Mouse (Mus musculus) midbrain, embryonic 13.5 days (tissue): Measurements from ENCODE around the gene St6galnac3. TPM values are rescaled to one million over a fixed set of nuclear protein-coding genes. Genes with fewer than 3 reads are reported as not detected.

Source experiments
- ATAC-seq: fragments of 200-750 bp; cut with Nextera tagmentation; 2 replicates; pipeline ENCODE4 v1.8.0; 2017; ENCODE audit warnings: mild to moderate bottlenecking, moderate TSS enrichment, moderate library complexity
- H3K27ac ChIP-seq: fragments of 300-500 bp; sonication (generic); 2 replicates; pipeline ENCODE4 v1.5.1; 2015; ENCODE audit warnings: inconsistent platforms, mild to moderate bottlenecking, moderate library complexity
- H3K27me3 ChIP-seq: fragments of 300-500 bp; sonication (generic); 2 replicates; pipeline ENCODE4 v1.6.1; 2015; ENCODE audit warnings: mild to moderate bottlenecking, inconsistent platforms
- H3K36me3 ChIP-seq: fragments of 300-500 bp; sonication (generic); 2 replicates; pipeline ENCODE4 v1.6.1; 2015; ENCODE audit warnings: mild to moderate bottlenecking, inconsistent platforms
- H3K4me1 ChIP-seq: fragments of 300-500 bp; sonication (generic); replicated peaks from 2 replicates; pipeline ENCODE4 v1.6.1; 2015; ENCODE audit warnings: inconsistent platforms
- H3K4me2 ChIP-seq: fragments of 300-500 bp; sonication (generic); replicated peaks from 2 replicates; pipeline ENCODE4 v1.6.1; 2015; ENCODE audit warnings: moderate library complexity, mild to moderate bottlenecking, inconsistent platforms
- H3K4me3 ChIP-seq: fragments of 300-500 bp; sonication (generic); replicated peaks from 2 replicates; pipeline ENCODE4 v1.5.1; 2015; ENCODE audit warnings: mild to moderate bottlenecking, inconsistent platforms
- H3K9ac ChIP-seq: fragments of 300-500 bp; sonication (generic); replicated peaks from 2 replicates; pipeline ENCODE4 v1.6.1; 2015; ENCODE audit warnings: mild to moderate bottlenecking, inconsistent platforms
- H3K9me3 ChIP-seq: fragments of 300-500 bp; sonication (generic); 2 replicates; pipeline ENCODE4 v1.6.1; 2016; ENCODE audit warnings: mild to moderate bottlenecking, inconsistent platforms
- WGBS: fragments of 180-500 bp; shearing (Covaris S2); methylation state at CpG from one replicate; pipeline ENCODE4 v1.1.7; 2015; 5-methylcytosine and 5-hydroxymethylcytosine counted together
- polyA plus RNA-seq: library from polyadenylated mRNA; unstranded; fragments of >200 nt; fragmentation: Nextera tagmentation; extraction: Ambion mirVana; gene quantifications from 2 replicates; pipeline ENCODE4 v1.2.1, GENCODE M21; 2015

Gene St6galnac3
- polyA plus RNA-seq, 1 experiment from 2014 or later = 26.7 TPM

DNA sequence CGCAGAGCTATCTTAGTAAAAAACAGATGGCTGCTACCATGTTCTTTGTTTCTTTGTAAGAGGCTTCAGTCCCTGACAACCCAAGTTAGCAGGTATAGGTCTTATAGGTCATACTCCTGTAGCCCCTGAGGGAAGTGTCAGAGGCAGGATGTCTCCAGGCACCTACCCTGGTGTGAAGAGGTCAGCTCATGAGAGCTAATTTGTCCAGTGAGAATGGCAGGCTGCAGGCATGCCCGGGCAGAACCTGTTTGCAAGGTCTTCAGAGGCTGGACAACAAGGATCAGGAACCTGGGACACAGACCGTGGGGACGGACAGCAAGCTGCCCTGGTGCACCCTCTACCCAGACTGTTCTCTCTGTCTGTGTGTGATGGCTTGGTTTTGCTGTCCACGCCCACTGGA lies 482.4 kb downstream of the St6galnac3 start:
- no peak for ATAC-seq
- Histone ChIP-seq H3K9me3 (no peaks in the 10 kb centered on the region), H3K4me1 (peaks cover 13% of the 10 kb centered on the region; the same call in 1 of the 2 replicates), H3K4me2 (no peak overlapping the region), H3K36me3 (no peaks in the 10 kb centered on the region), H3K4me3 (no peak overlapping the region), H3K27me3 (no peaks in the 10 kb centered on the region), H3K27ac (no peak overlapping the region), H3K9ac (no peak overlapping the region)
- 75% methylated on average over 5 of the region's 5 CpGs for WGBS

DNA sequence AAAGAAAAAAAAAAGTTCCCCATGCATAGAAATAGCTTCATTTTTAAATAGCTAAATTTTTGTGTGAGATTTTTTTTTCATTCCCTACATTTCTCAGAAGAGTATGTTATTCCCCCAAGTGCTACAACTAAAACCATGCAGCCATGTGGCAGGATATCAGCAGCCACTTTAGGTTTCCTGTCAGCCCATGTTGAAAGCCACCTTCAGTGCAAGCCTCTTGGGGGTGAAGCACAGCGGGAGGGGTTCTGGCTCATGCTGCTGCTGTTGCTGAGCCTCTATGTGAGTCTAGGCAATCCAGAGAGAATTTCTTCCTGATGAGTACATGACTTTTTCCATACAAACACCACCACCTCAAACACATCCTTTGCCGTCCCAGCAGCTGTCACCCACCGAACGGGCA lies 483.8 kb downstream of the St6galnac3 start:
- Histone ChIP-seq H3K9me3 (no peaks in the 10 kb centered on the region), H3K27ac (no peak overlapping the region), H3K4me3 (no peak overlapping the region), H3K36me3 (no peaks in the 10 kb centered on the region), H3K9ac (no peak overlapping the region), H3K4me2 (no peak overlapping the region), H3K4me1 (peaks cover 13% of the 10 kb centered on the region; the same call in 1 of the 2 replicates), H3K27me3 (no peaks in the 10 kb centered on the region)
- ATAC-seq = no peak
- WGBS = 88% methylated on average over 4 of the region's 4 CpGs

DNA sequence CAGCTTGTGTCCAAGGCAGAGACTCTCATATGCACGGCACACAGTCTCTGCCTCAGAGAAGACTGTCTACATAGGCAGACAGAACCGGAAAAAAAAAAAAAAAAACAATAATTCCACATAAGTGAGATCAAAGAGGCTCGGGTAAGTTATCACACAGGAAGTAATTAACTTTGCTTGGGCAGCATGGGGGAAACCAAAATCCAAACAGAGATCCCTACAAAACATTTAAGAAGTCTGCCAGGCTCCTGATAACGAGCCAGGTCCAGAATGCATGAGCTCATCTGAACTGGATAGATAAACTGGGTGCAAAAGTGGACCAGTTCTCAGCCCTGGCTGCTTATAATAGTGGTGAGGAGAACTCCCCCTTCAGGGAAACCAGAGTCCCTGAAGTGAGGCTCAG lies 484.6 kb downstream of the St6galnac3 start:
- H3K27me3 ChIP-seq = no peaks in the 10 kb centered on the region
- ATAC-seq = no peak
- H3K9ac ChIP-seq = no peak overlapping the region
- 54% methylated on average over 4 of the region's 4 CpGs for WGBS
- H3K4me1 ChIP-seq = peaks cover 13% of the 10 kb centered on the region; the same call in 1 of the 2 replicates
- H3K9me3 ChIP-seq = no peaks in the 10 kb centered on the region
- no peak overlapping the region for H3K4me2 ChIP-seq
- no peaks in the 10 kb centered on the region for H3K36me3 ChIP-seq
- no peak overlapping the region for H3K4me3 ChIP-seq
- H3K27ac ChIP-seq = no peak overlapping the region

DNA sequence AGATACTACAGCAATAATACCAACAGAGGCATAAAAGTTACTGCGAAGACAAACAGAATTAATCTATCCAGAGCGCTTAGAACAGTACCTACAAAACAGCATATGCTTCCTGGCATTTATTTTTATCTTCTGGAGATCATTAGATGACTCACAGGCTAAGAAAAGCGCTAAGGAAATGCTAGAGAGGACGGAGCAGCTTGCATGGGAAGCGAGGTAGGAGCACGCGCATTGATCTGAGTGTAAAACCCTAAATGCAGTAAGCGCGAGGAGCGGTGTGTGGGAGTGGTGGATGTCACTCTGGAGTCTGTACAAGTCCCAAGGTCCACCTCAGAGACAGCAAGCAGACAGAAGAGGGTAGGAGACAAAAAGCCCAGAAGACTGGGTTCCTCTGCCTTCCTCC lies 486.6 kb downstream of the St6galnac3 start:
- Histone ChIP-seq H3K27ac (no peak overlapping the region), H3K9me3 (no peaks in the 10 kb centered on the region), H3K9ac (no peak overlapping the region), H3K4me2 (no peak overlapping the region), H3K4me3 (no peak overlapping the region), H3K27me3 (no peaks in the 10 kb centered on the region), H3K36me3 (no peaks in the 10 kb centered on the region), H3K4me1 (peaks cover 13% of the 10 kb centered on the region; the same call in 1 of the 2 replicates)
- WGBS = 96% methylated on average over 10 of the region's 10 CpGs
- no peak for ATAC-seq

DNA sequence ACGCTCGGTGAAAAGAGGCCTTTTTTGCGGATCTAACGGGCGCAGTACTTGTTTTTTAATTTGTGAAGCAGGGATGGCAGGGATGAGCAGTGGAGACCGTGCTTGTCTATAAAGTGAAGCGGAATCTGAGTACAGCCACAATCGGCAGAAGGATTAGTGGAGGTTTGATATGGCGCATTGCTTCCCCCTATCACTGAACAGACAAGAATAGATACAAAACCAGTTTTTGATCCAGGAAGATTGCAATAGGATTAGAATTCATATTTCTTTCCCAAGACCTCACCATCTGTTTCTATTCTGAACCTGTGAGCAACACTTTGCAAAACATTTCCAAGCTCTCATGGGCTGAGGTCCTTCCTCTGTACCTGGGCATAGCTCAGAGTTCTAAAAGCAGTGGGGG lies 488.7 kb downstream of the St6galnac3 start:
- Histone ChIP-seq H3K27me3 (no peaks in the 10 kb centered on the region), H3K4me2 (no peak overlapping the region), H3K4me1 (peaks cover 11% of the 10 kb centered on the region; the same call in 1 of the 2 replicates), H3K4me3 (no peak overlapping the region), H3K9ac (no peak overlapping the region), H3K36me3 (no peaks in the 10 kb centered on the region), H3K27ac (no peak overlapping the region), H3K9me3 (no peaks in the 10 kb centered on the region)
- 88% methylated on average over 9 of the region's 9 CpGs for WGBS
- no peak for ATAC-seq

DNA sequence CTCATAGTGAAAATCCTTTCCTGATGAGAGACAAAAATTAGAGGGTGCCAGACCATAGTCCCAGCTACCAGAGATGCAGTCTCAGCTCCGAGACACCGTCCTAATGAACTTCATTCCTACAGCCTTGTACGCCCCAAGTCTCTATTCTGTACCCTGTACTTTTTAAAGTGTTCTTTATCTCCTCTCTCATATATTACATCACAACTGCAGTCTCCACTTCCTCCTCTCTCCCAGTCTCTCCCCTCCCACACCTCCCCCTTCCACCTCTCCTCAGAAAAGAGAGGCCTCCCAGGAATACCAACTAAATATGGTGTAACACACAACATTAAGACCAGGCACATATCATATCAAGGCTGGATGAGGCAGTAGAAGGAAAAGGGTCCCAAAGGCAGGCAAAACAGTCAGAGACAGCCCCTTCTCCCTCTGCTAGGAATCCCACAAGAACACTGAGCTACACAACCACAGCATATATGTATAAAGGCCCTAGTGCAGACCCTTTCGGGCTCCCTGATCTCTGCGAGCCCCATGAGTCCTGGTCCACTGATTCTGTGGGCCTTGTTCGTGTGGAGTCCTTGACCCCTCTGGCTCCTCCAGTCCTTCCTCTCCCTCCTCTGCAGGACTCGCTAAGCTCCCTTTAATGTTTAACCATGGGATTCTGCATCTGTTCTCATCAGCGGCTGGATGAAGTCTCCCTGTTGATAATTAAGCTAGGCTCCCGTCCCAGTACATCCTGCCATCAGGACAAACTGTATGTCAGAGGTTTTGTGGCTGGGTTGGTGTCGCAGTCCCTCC lies 502.2 kb downstream of the St6galnac3 start:
- no peak overlapping the region for H3K4me3 ChIP-seq
- H3K9me3 ChIP-seq = no peaks in the 10 kb centered on the region
- no peak overlapping the region for H3K9ac ChIP-seq
- H3K27me3 ChIP-seq = no peaks in the 10 kb centered on the region
- H3K4me1 ChIP-seq = no peaks in the 10 kb centered on the region
- H3K4me2 ChIP-seq = no peak overlapping the region
- no peaks in the 10 kb centered on the region for H3K36me3 ChIP-seq
- no peak for ATAC-seq
- 87% methylated on average over 10 of the region's 10 CpGs for WGBS
- H3K27ac ChIP-seq = no peak overlapping the region

DNA sequence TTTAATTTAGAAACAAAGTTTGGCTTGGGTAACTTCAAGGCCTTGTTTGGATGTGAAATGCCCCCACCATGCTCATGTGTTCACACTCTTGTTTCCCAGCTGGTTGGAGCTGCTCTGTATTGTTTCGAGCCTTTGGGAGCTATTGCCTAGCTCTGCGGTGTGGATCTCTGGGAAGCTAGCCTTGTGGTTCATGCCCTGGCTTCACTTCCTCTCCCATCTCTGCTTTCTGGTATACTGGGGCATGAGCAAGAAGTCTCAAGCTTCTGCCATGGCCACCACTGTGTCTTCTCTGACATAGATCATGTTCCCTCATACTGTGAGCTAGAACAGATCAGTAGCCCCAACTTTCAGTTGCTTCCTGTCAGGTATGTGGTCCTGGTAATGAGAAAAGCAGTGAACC lies 505.6 kb downstream of the St6galnac3 start:
- no peak for ATAC-seq
- Histone ChIP-seq H3K27ac (no peak overlapping the region), H3K36me3 (no peaks in the 10 kb centered on the region), H3K4me3 (no peak overlapping the region), H3K27me3 (no peaks in the 10 kb centered on the region), H3K9ac (no peak overlapping the region), H3K4me1 (no peaks in the 10 kb centered on the region), H3K9me3 (no peaks in the 10 kb centered on the region), H3K4me2 (no peak overlapping the region)
- WGBS = 97% methylated on average over 2 of the region's 2 CpGs

DNA sequence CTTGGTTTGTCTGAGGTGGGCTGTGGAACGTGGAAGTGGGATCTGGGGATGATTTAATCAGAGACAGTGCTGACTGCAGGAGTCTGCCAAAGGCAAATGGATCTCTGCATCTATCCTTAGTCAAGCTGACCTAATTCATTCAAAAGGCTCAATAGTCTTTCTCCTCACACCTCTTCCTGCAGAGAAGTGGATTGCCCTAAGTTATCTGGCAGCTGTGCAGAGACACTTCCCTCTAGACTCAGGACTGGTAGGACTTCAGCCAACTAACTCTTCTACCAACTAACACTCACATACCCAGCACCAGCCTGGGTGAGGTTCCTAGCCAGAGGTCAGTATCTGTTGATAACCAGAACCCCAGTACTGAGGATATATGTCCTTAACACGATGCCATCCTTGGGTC lies 516.8 kb downstream of the St6galnac3 start:
- no peak overlapping the region for H3K4me3 ChIP-seq
- H3K4me2 ChIP-seq = no peak overlapping the region
- H3K27me3 ChIP-seq = no peaks in the 10 kb centered on the region
- 0 out of 2 replicates have a peak, but pooled peaks cover 10% of the 10 kb centered on the region for H3K4me1 ChIP-seq
- ATAC-seq = no peak
- no peaks in the 10 kb centered on the region for H3K9me3 ChIP-seq
- no peak overlapping the region for H3K9ac ChIP-seq
- WGBS = 77% methylated on average over 2 of the region's 2 CpGs
- H3K36me3 ChIP-seq = no peaks in the 10 kb centered on the region
- no peak overlapping the region for H3K27ac ChIP-seq

DNA sequence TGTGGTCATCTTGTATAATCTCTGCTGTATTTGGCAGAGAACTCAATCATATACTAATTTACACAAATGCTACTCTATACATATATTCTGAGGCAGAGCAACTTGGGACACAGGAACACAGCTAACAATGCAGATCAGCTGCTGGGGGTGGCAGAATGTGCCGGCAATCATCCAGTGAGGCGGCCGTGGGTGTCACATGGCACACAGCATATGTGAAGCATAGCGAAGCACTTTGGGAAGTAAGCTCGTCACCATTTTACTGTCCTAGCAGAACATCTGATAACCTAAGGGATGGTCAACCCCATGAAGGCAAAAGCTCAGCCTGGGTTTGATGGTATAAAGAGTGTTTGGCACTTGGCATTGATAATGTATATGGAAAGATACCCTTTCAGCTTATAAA lies 520.9 kb downstream of the St6galnac3 start:
- Histone ChIP-seq H3K4me1 (peaks cover 15% of the 10 kb centered on the region), H3K27ac (no peak overlapping the region), H3K36me3 (no peaks in the 10 kb centered on the region), H3K4me3 (no peak overlapping the region), H3K27me3 (no peaks in the 10 kb centered on the region), H3K9me3 (no peaks in the 10 kb centered on the region), H3K9ac (no peak overlapping the region), H3K4me2 (no peak overlapping the region)
- ATAC-seq = no peak
- WGBS = 94% methylated on average over 5 of the region's 5 CpGs

DNA sequence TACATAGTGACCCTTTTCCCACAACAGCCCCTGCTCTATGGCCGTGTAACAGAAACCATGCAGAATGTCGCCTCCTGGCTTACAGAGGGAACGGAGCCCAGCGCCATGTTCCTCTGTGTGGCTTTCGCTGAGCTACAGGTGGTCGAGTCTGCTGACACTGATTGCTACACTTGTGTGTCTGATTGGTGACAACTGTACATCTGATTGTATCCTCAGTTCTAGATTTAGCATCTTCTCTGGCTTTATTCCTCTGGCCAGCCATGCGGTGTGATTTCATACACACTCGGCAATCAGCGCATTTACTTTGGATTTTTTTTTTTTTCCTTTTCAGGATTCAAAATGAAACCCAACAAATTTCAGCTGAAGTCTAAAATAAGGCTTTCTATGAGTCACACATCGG lies 523.1 kb downstream of the St6galnac3 start:
- Histone ChIP-seq H3K27ac (no peak overlapping the region), H3K36me3 (no peaks in the 10 kb centered on the region), H3K9ac (no peak overlapping the region), H3K4me1 (peaks cover 15% of the 10 kb centered on the region), H3K27me3 (no peaks in the 10 kb centered on the region), H3K9me3 (no peaks in the 10 kb centered on the region), H3K4me2 (no peak overlapping the region), H3K4me3 (no peak overlapping the region)
- no peak for ATAC-seq
- WGBS = 91% methylated on average over 10 of the region's 10 CpGs

DNA sequence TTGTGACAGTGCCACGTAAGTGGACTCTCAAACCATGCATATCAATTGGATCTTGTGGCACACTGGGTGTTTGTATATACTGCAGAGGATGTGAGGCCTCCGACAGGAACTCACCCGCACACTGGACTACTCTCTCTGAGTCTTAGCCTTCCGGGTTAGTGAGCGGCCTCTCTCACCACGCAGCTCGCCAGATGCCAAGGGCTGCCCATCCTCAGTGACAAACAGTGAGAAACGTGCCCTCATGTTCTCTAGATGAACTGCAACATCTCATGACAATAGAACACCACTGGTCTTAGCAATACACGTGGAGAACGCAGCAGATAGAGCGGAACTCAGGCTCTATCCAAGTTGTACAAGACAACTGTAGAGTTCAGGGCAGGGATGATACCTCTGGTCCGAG lies 524.2 kb downstream of the St6galnac3 start:
- ATAC-seq = no peak
- H3K4me2 ChIP-seq = no peak overlapping the region
- H3K9me3 ChIP-seq = no peaks in the 10 kb centered on the region
- H3K9ac ChIP-seq = no peak overlapping the region
- WGBS = 92% methylated on average over 12 of the region's 12 CpGs
- H3K36me3 ChIP-seq = no peaks in the 10 kb centered on the region
- no peaks in the 10 kb centered on the region for H3K27me3 ChIP-seq
- H3K4me3 ChIP-seq = no peak overlapping the region
- H3K27ac ChIP-seq = no peak overlapping the region
- H3K4me1 ChIP-seq = peaks cover 11% of the 10 kb centered on the region

DNA sequence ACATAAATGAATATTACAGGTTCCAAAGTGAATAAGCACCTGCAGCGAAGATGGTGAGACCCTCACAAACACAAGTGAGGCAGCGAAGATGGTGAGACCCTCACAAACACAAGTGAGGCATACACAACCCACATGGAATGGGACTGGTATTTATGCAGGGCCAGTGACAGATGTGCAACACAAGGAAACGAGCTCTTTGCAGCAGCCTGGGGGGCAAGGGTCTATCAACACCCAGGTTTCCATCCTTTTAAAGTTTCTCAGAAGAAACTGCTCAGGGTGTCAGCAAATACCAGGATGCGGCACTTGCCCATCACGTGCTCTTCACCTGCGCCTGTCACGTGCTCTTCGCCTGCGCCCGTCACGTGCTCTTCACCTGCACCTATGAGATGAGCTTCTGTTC lies 524.9 kb downstream of the St6galnac3 start:
- no peak overlapping the region for H3K27ac ChIP-seq
- no peak overlapping the region for H3K4me2 ChIP-seq
- H3K27me3 ChIP-seq = no peaks in the 10 kb centered on the region
- H3K9ac ChIP-seq = no peak overlapping the region
- H3K4me3 ChIP-seq = no peak overlapping the region
- WGBS = 92% methylated on average over 11 of the region's 11 CpGs
- no peaks in the 10 kb centered on the region for H3K9me3 ChIP-seq
- no peak for ATAC-seq
- peaks cover 11% of the 10 kb centered on the region for H3K4me1 ChIP-seq
- H3K36me3 ChIP-seq = no peaks in the 10 kb centered on the region

DNA sequence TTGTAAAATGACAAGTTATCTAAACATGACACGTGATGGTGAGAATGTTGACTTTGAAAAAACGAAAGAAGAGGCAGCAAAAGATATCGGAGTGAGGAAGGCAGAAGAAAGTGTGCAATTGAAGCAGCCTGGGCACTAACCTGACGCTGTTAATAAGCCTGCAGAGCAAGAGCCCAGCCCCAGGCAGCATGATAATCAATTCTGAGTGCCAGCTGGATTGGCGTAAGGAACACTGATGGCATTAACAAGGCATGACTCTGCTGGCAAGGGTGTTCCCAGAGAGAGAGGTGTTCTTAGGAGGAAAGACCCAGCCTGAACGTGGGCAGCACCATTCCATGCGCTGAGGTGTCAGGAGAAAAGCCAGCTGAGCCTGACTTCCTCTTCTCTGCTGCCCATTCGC lies 525.7 kb downstream of the St6galnac3 start:
- Histone ChIP-seq H3K4me1 (peaks cover 11% of the 10 kb centered on the region), H3K4me3 (no peak overlapping the region), H3K36me3 (no peaks in the 10 kb centered on the region), H3K27ac (no peak overlapping the region), H3K27me3 (no peaks in the 10 kb centered on the region), H3K4me2 (no peak overlapping the region), H3K9me3 (no peaks in the 10 kb centered on the region), H3K9ac (no peak overlapping the region)
- 75% methylated on average over 8 of the region's 8 CpGs for WGBS
- no peak for ATAC-seq
